8 mouse cellular contexts compared by ENCODE assay signal in the genomic region with DNA sequence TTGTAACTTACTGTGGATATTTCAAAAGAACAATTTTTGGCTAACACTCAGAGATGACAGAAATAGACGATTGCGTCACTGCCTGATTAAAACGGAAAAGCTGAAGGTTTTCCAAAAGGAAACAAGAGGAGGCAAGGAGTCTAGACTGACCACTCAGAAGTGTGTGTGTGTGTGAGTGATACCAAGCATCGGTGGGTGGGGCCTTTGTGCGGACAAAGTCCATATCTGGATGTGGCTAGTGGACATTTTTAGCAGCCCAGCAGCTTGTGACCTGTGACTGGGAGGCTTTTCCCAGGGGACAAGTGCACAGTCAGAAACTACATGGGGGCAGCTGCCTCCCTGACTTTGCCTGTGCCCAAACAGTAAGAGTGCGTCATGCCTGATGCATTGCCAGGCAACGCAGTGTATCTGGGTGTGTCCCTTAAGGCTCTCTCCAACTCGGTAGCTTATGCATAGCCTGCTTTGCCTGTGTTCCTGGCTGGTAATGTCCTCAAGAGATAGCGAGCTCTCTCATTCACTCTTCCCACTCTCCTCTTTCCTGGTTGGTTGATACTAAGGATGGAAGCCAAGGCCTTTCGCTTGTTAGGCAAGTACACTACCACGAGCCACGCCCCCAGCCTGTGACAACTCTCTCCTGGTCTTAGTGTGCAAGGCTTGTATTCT. TPM values are rescaled to one million over a fixed set of nuclear protein-coding genes. Genes with fewer than 3 reads are reported as not detected.
DNase-seq lines count a peak whose midpoint lies in the region; ATAC-seq and TF ChIP-seq lines count a peak whose summit lies in the region.
"Had no signal": no experiment of that assay in that cellular context is flagged by ENCODE, and none has a peak within 500 bp of the region (broad histone marks: within the 10 kb centered on the region; RNA-seq: fewer than 3 reads in every experiment).

No protein-coding gene starts in this region.

- DNase-seq in MEL (ENCODE audit: low read depth, low spot score) = peak; percentile 92
- peak; percentile 68 to 76 for DNase-seq in cerebellum, postnatal 25 days
- DNase-seq in heart, embryonic 10.5 days (ENCODE audit: low spot score) = peak; percentile 97
- peak; percentile 88 to 94 for DNase-seq in kidney, postnatal 36 days
- DNase-seq in lung, postnatal 36 days = peak; percentile 94
- peak; percentile 84 for DNase-seq in stomach, postnatal 0 days (ENCODE audit: low spot score)

- peak; percentile 88 for ATAC-seq in stomach, postnatal 0 days (ENCODE audit: low FRiP score, low TSS enrichment)

- peak overlapping the region; percentile 14 for H3ac ChIP-seq in C2C12 (ENCODE audit: control insufficient read depth, insufficient read length, low read depth)

- no peak for TF ChIP-seq RAD21 in MEL (IDR thresholded peaks at IDR 0.05; ENCODE audit: low read depth, low read length)

- no peak for TF ChIP-seq CTCF in C2C12 (IDR thresholded peaks at IDR 0.05; ENCODE audit: control insufficient read depth, insufficient read depth, insufficient read length)
- TF ChIP-seq CTCF in MEL (IDR thresholded peaks at IDR 0.05 in 2 of 3, conservative IDR thresholded peaks at IDR 0.05 in 1 of 3; ENCODE audit: control insufficient read depth in 1 of 3, insufficient read depth in 1 of 3, low read depth in 2 of 3, low read length in 3 of 3, poor library complexity in 1 of 3, severe bottlenecking in 1 of 3) = no peak
- TF ChIP-seq CTCF in stomach, postnatal 0 days (IDR thresholded peaks at IDR 0.05; ENCODE audit: low read depth) = no peak

- H3K79me3 ChIP-seq in C2C12 (ENCODE audit: low read depth) = no peaks in the 10 kb centered on the region

- H3K9ac ChIP-seq in MEL (ENCODE audit: control insufficient read depth, low read depth, low read length, poor library complexity, severe bottlenecking) = peak overlapping the region; percentile 86
- H3K9ac ChIP-seq in stomach, postnatal 0 days (ENCODE audit: low read length) = peak overlapping the region; percentile 43; the same call in 1 of the 2 replicates

- H3K79me2 ChIP-seq in C2C12 (ENCODE audit: control insufficient read depth, insufficient read depth) (no peaks in the 10 kb centered on the region), MEL (ENCODE audit: control insufficient read depth, insufficient read depth, low read length, poor library complexity) (peaks cover 4% of the 10 kb centered on the region; the same call in 1 of the 2 replicates)

- no peaks in the 10 kb centered on the region for H3K27me3 ChIP-seq in C2C12 (ENCODE audit: control insufficient read depth, insufficient read depth, insufficient read length)
- no peaks in the 10 kb centered on the region for H3K27me3 ChIP-seq in MEL (ENCODE audit: control insufficient read depth in 1 of 2, insufficient read depth in 2 of 2, low read length in 2 of 2)
- no peaks in the 10 kb centered on the region for H3K27me3 ChIP-seq in heart, embryonic 10.5 days (ENCODE audit: insufficient read depth, poor library complexity, severe bottlenecking)
- H3K27me3 ChIP-seq in stomach, postnatal 0 days (ENCODE audit: control insufficient read depth, insufficient read depth, low read length) = no peaks in the 10 kb centered on the region

- H3K4me3 ChIP-seq in C2C12 (ENCODE audit: insufficient read depth, poor library complexity, severe bottlenecking) (peak overlapping the region; percentile 2), MEL (ENCODE audit: control insufficient read depth in 1 of 2, insufficient read depth in 1 of 2, low read depth in 2 of 2, low read length in 2 of 2) (peak overlapping the region; percentile 57 to 72)
- peak overlapping the region; percentile 25; the same call in 1 of the 2 replicates for H3K4me3 ChIP-seq in heart, embryonic 10.5 days
- no peak overlapping the region for H3K4me3 ChIP-seq in stomach, postnatal 0 days (ENCODE audit: low read depth, low read length)

- TF ChIP-seq EP300 in MEL (IDR thresholded peaks at IDR 0.05; ENCODE audit: low read depth in 1 of 2, low read length in 2 of 2) = no peak
- no peak for TF ChIP-seq EP300 in stomach, postnatal 0 days (optimal IDR thresholded peaks at IDR 0.05)

- no peaks in the 10 kb centered on the region for H3K9me3 ChIP-seq in MEL (replicated peaks; ENCODE audit: insufficient read depth, low read length)
- no peaks in the 10 kb centered on the region for H3K9me3 ChIP-seq in heart, embryonic 10.5 days
- no peaks in the 10 kb centered on the region for H3K9me3 ChIP-seq in stomach, postnatal 0 days (ENCODE audit: control insufficient read depth, low read length)

- no peaks in the 10 kb centered on the region for H3K36me3 ChIP-seq in C2C12 (ENCODE audit: control insufficient read depth, insufficient read depth)
- H3K36me3 ChIP-seq in MEL (ENCODE audit: control insufficient read depth in 1 of 2, insufficient read depth in 2 of 2, low read length in 2 of 2) = peaks cover 0 to 5% of the 10 kb centered on the region in 2 experiments; a peak in 2 of 4 replicates
- no peaks in the 10 kb centered on the region for H3K36me3 ChIP-seq in heart, embryonic 10.5 days
- no peaks in the 10 kb centered on the region for H3K36me3 ChIP-seq in stomach, postnatal 0 days (ENCODE audit: control insufficient read depth, insufficient read depth, low read length)

- WGBS in heart, embryonic 10.5 days = 20% methylated on average over 12 of the region's 12 CpGs
- WGBS in stomach, postnatal 0 days = 20% methylated on average over 12 of the region's 12 CpGs

- peaks cover 7 to 10% of the 10 kb centered on the region in 2 experiments for H3K4me1 ChIP-seq in MEL (ENCODE audit: control insufficient read depth in 1 of 2, insufficient read depth in 2 of 2, low read length in 2 of 2)
- peaks cover 33% of the 10 kb centered on the region for H3K4me1 ChIP-seq in heart, embryonic 10.5 days
- peaks cover 9% of the 10 kb centered on the region for H3K4me1 ChIP-seq in stomach, postnatal 0 days (replicated peaks; ENCODE audit: control insufficient read depth, insufficient read depth)

- peak overlapping the region; percentile 82 for H3K27ac ChIP-seq in MEL (ENCODE audit: control insufficient read depth, low read depth, low read length)
- peak overlapping the region; percentile 96 for H3K27ac ChIP-seq in heart, embryonic 10.5 days
- peak overlapping the region; percentile 98 for H3K27ac ChIP-seq in stomach, postnatal 0 days (replicated peaks)

- TF ChIP-seq POLR2A in MEL (IDR thresholded peaks at IDR 0.05; ENCODE audit: control insufficient read depth in 1 of 2, insufficient read depth in 1 of 2, low read depth in 1 of 2, low read length in 2 of 2, poor library complexity in 1 of 2) = no peak

- peak overlapping the region; percentile 1 for H3K4me2 ChIP-seq in stomach, postnatal 0 days (replicated peaks; ENCODE audit: low read depth)

TF ChIP-seq in C2C12, 6 proteins besides CTCF, POLR2A, EP300 and RAD21:
- TF ChIP-seq MAX (IDR thresholded peaks at IDR 0.05) (peak; percentile 47), USF1 (IDR thresholded peaks at IDR 0.05; ENCODE audit: low read depth) (peak; percentile 63), MYOD1 (IDR thresholded peaks at IDR 0.05; ENCODE audit: control insufficient read depth, insufficient read length, low read depth) (peak; percentile 79), MYOG (IDR thresholded peaks at IDR 0.05; ENCODE audit: control insufficient read depth, extremely low read depth, insufficient read length) (no peak), FOSL1 (IDR thresholded peaks at IDR 0.05; ENCODE audit: insufficient read depth, low read length, poor library complexity, severe bottlenecking) (no peak), CEBPB (IDR thresholded peaks at IDR 0.05; ENCODE audit: low read depth) (peak; percentile 92)

TF ChIP-seq in MEL, 35 proteins besides CTCF, POLR2A, EP300 and RAD21:
- TF ChIP-seq GATA1 (IDR thresholded peaks at IDR 0.05; ENCODE audit: low read depth, low read length) = peak; percentile 22; the same call in 1 of the 2 replicates
- TF ChIP-seq NELFE (IDR thresholded peaks at IDR 0.05; ENCODE audit: low read depth, low read length) = 0 out of 2 replicates have a peak, but pooled peaks have one; percentile 32
- no peak for TF ChIP-seq ZC3H11A (IDR thresholded peaks at IDR 0.05; ENCODE audit: low read depth, low read length)
- TF ChIP-seq ZKSCAN1 (IDR thresholded peaks at IDR 0.05; ENCODE audit: low read depth, low read length) = no peak
- TF ChIP-seq TBP (IDR thresholded peaks at IDR 0.05; ENCODE audit: low read depth, low read length) = 0 out of 2 replicates have a peak, but pooled peaks have one; percentile 9
- TF ChIP-seq MEF2A (IDR thresholded peaks at IDR 0.05; ENCODE audit: extremely low read depth, insufficient replicate concordance, low read depth, low read length, poor library complexity, severe bottlenecking) = peak; percentile 27; the same call in 1 of the 2 replicates
- TF ChIP-seq USF1 (IDR thresholded peaks at IDR 0.05; ENCODE audit: low read depth, low read length) = no peak
- no peak for TF ChIP-seq ZNF384 (IDR thresholded peaks at IDR 0.05; ENCODE audit: low read depth, low read length)

RNA-seq across cellular contexts. Expression of gene Tex44, which starts 44.5 kb away (rescaled TPM):
- polyA plus RNA-seq in C2C12 (2012; fragmentation: generic; extraction: Trizol) (not detected), MEL (2012; ENCODE audit: insufficient read depth in 1 of 2, insufficient read length in 2 of 2, low read depth in 1 of 2, low replicate concordance in 2 of 2, missing spikeins in 1 of 2) (not detected)
- total RNA-seq in MEL (2012; rRNA removed) = not detected in 2 replicates
- not detected in 2 replicates for polyA plus RNA-seq in heart, embryonic 10.5 days (2016; fragmentation: Nextera tagmentation; extraction: Ambion mirVana)
- not detected in 2 replicates for polyA plus RNA-seq in stomach, postnatal 0 days (2015; fragmentation: Nextera tagmentation; extraction: Ambion mirVana)
- total RNA-seq: layer of hippocampus, adult 8-10 months had no signal

RNA-seq across cellular contexts. Expression of gene Nmur1, which starts 44.6 kb away (rescaled TPM):
- 0.02 TPM for polyA plus RNA-seq in C2C12 (2012; fragmentation: generic; extraction: Trizol)
- total RNA-seq in MEL (2012; rRNA removed) = not detected in 2 replicates
- polyA plus RNA-seq in MEL (2012; ENCODE audit: insufficient read depth in 1 of 2, insufficient read length in 2 of 2, low read depth in 1 of 2, low replicate concordance in 2 of 2, missing spikeins in 1 of 2) = not detected
- polyA plus RNA-seq in heart, embryonic 10.5 days (2016; fragmentation: Nextera tagmentation; extraction: Ambion mirVana) = 0.10 TPM in 1 of 2 replicates, not detected in the other
- polyA plus RNA-seq in stomach, postnatal 0 days (2015; fragmentation: Nextera tagmentation; extraction: Ambion mirVana) = 0.52 and 0.56 TPM in 2 replicates
- total RNA-seq: layer of hippocampus, adult 8-10 months had no signal

RNA-seq across cellular contexts. Expression of gene Ptma, which starts 55.9 kb away (rescaled TPM):
- polyA plus RNA-seq in C2C12 (2012; fragmentation: generic; extraction: Trizol) = 2,542 TPM
- 3,309 and 3,407 TPM in 2 replicates for total RNA-seq in MEL (2012; rRNA removed)
- 1,000 to 10,000 TPM; 2,419 to 4,891 TPM for polyA plus RNA-seq in MEL (2012; ENCODE audit: insufficient read depth in 1 of 2, insufficient read length in 2 of 2, low read depth in 1 of 2, low replicate concordance in 2 of 2, missing spikeins in 1 of 2)
- polyA plus RNA-seq in heart, embryonic 10.5 days (2016; fragmentation: Nextera tagmentation; extraction: Ambion mirVana) = 1,013 and 1,650 TPM in 2 replicates
- polyA plus RNA-seq in stomach, postnatal 0 days (2015; fragmentation: Nextera tagmentation; extraction: Ambion mirVana) = 1,436 and 1,585 TPM in 2 replicates
